Mouse (Mus musculus) stomach, postnatal 0 days (tissue): ENCODE data around the gene Spc24.

ENCODE experiments used
- CTCF ChIP-seq: IDR thresholded peaks from 2 replicates; pipeline ENCODE4 v1.5.1; 2016; ENCODE audit warnings: antibody characterized with exemption, low read depth, mild to moderate bottlenecking, moderate library complexity
- EP300 ChIP-seq: optimal IDR thresholded peaks from 2 replicates; pipeline ENCODE3; 2016; ENCODE audit warnings: antibody characterized with exemption

DNA sequence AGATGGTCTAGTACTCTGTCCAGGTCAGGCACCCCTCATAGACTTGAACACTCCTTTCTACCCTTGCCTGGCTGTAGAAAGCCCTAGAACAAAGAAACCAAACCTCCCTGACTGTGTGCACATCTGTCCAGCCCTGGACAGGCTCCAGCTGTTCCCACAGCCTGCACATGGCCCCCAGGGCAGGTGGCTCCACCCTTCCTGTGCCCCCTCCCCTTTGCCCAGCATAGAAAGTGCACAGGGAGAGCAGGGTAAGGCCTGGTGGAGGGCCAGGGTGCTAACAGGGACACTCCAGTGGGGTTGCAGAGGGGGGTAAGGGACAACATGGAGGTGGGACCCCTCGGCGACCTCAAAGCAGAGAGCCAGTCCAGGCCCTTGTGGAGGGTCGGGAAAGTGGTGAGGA, 36.2 kb upstream of the Spc24 start:
- TF ChIP-seq CTCF (no peak; the same call in 1 of the 2 replicates), EP300 (no peak)
